Mouse (Mus musculus): Measurements from ENCODE around the gene Ipo13.
A peak's percentile ranks its signal among the peaks of the same experiment; 100 is the strongest.

Ipo13 gene

GRCm38 (mm10) chr4:117878703-117879102 lies 36.1 kb downstream of the Ipo13 start:
- DNase-seq: no peak

- peak; percentile 45 to 52 for DNase-seq
Measured at GRCm38 (mm10) chr4:117878301-117878700, 36.5 kb downstream of the Ipo13 start.

GRCm38 (mm10) chr4:117873615-117874014 lies 41.2 kb downstream of the Ipo13 start:
- no peak for DNase-seq

GRCm38 (mm10) chr4:117872471-117872886 lies 42.3 kb downstream of the Ipo13 start, which contains the start of gene Ccdc24:
Gene Ccdc24, minus strand, starts transcription at chr4:117872557.
- no peak for DNase-seq

- no peak for DNase-seq
Measured at GRCm38 (mm10) chr4:117871787-117872186, 43.0 kb downstream of the Ipo13 start.

- DNase-seq: no peak
Measured at GRCm38 (mm10) chr4:117870437-117870836, 44.4 kb downstream of the Ipo13 start.

GRCm38 (mm10) chr4:117869317-117869716 lies 45.5 kb downstream of the Ipo13 start:
- no peak for DNase-seq

- DNase-seq: peak; percentile 68 to 74
Measured at GRCm38 (mm10) chr4:117867823-117868222, 47.0 kb downstream of the Ipo13 start.

- no peak for DNase-seq
Measured at GRCm38 (mm10) chr4:117867000-117867399, 47.8 kb downstream of the Ipo13 start.

- peak; percentile 28 to 33 for DNase-seq
Measured at GRCm38 (mm10) chr4:117866083-117866482, 48.7 kb downstream of the Ipo13 start.

GRCm38 (mm10) chr4:117862823-117863222 lies 52.0 kb downstream of the Ipo13 start:
- no peak for DNase-seq

GRCm38 (mm10) chr4:117860570-117860969 lies 54.2 kb downstream of the Ipo13 start:
- no peak for DNase-seq

GRCm38 (mm10) chr4:117858794-117859193 lies 56.0 kb downstream of the Ipo13 start:
- peak; percentile 63 to 64 for DNase-seq

GRCm38 (mm10) chr4:117855146-117855545 lies 59.7 kb downstream of the Ipo13 start:
- no peak for DNase-seq

GRCm38 (mm10) chr4:117852152-117852868 lies 62.5 kb downstream of the Ipo13 start:
- DNase-seq: no peak

- DNase-seq: no peak
Measured at GRCm38 (mm10) chr4:117850871-117851270, 63.9 kb downstream of the Ipo13 start.

GRCm38 (mm10) chr4:117850176-117850575 lies 64.6 kb downstream of the Ipo13 start:
- DNase-seq: no peak

GRCm38 (mm10) chr4:117849506-117849905 lies 65.3 kb downstream of the Ipo13 start:
- DNase-seq: no peak

GRCm38 (mm10) chr4:117849063-117849462 lies 65.7 kb downstream of the Ipo13 start:
- DNase-seq: no peak

- DNase-seq: no peak
Measured at GRCm38 (mm10) chr4:117847011-117847410, 67.8 kb downstream of the Ipo13 start.

GRCm38 (mm10) chr4:117846261-117846660 lies 68.5 kb downstream of the Ipo13 start:
- DNase-seq: no peak

GRCm38 (mm10) chr4:117845316-117845715 lies 69.5 kb downstream of the Ipo13 start:
- DNase-seq: no peak
